Mouse (Mus musculus) midbrain, embryonic 11.5 days (tissue): ENCODE data around the gene B4galt7. TPM values are rescaled to one million over a fixed set of nuclear protein-coding genes. Genes with fewer than 3 reads are reported as not detected.
A peak's percentile ranks its signal among the peaks of the same experiment; 100 is the strongest.
"Not testable (repeated sequence)": the region's sequence is repeated elsewhere in the genome, so short reads cannot be mapped to it uniquely, and the experiment has no call there.

Experiments used
- ATAC-seq: fragments of 200-750 bp; cut with Nextera tagmentation; 2 replicates; pipeline ENCODE4 v1.8.0; 2017; ENCODE audit warnings: moderate TSS enrichment, moderate library complexity; ENCODE audit not compliant: low FRiP score
- DNase-seq: peaks from one replicate; pipeline ENCODE4 v3.0.0; 2015; ENCODE audit warnings: low spot score; ENCODE audit errors: missing footprints
- H3K27ac ChIP-seq: fragments of 300-500 bp; sonication (generic); 2 replicates; pipeline ENCODE4 v1.5.1; 2014; ENCODE audit warnings: low read depth, low read length
- H3K27me3 ChIP-seq: fragments of 300-500 bp; sonication (generic); 2 replicates; pipeline ENCODE4 v1.6.1; 2014; ENCODE audit warnings: mild to moderate bottlenecking, low read length, moderate library complexity, mixed read lengths; ENCODE audit not compliant: control insufficient read depth, insufficient read depth
- H3K36me3 ChIP-seq: fragments of 300-500 bp; sonication (generic); 2 replicates; pipeline ENCODE4 v1.6.1; 2014; ENCODE audit warnings: mild to moderate bottlenecking, low read length, moderate library complexity, mixed read lengths; ENCODE audit not compliant: control insufficient read depth, insufficient read depth
- H3K4me1 ChIP-seq: fragments of 300-500 bp; sonication (generic); 2 replicates; pipeline ENCODE4 v1.6.1; 2014; ENCODE audit warnings: low read length; ENCODE audit not compliant: control insufficient read depth, insufficient read depth
- H3K4me2 ChIP-seq: fragments of 300-500 bp; sonication (generic); 2 replicates; pipeline ENCODE4 v1.6.1; 2014; ENCODE audit warnings: mild to moderate bottlenecking, moderate library complexity
- H3K4me3 ChIP-seq: fragments of 300-500 bp; sonication (generic); 2 replicates; pipeline ENCODE4 v1.5.1; 2014; ENCODE audit warnings: low read depth, low read length
- H3K9ac ChIP-seq: fragments of 300-500 bp; sonication (generic); 2 replicates; pipeline ENCODE4 v1.6.1; 2014; ENCODE audit warnings: low read length
- H3K9me3 ChIP-seq: fragments of 300-500 bp; sonication (generic); 2 replicates; pipeline ENCODE4 v1.6.1; 2016; ENCODE audit warnings: low read length; ENCODE audit not compliant: control insufficient read depth
- WGBS: fragments of 180-500 bp; shearing (Covaris S2); extraction: QIAGEN DNeasy Blood & Tissue Kit; methylation state at CpG from one replicate; pipeline ENCODE4 v1.1.7; 2014; 5-methylcytosine and 5-hydroxymethylcytosine counted together
- polyA plus RNA-seq: library from polyadenylated mRNA; unstranded; fragments of >200 nt; fragmentation: Nextera tagmentation; extraction: Ambion mirVana; gene quantifications from 2 replicates; pipeline ENCODE4 v1.2.1, GENCODE M21; 2014

Gene B4galt7
- polyA plus RNA-seq, 1 experiment from 2014 or later, result 16.0 TPM

GRCm38 (mm10) chr13:55570286-55570973, 29.3 kb upstream of the B4galt7 start:
- H3K4me1 ChIP-seq, result peaks cover 11% of the 10 kb centered on the region
- H3K27ac ChIP-seq, result peak overlapping the region; percentile 57
- WGBS, result 0% methylated on average over 47 of the region's 47 CpGs
- H3K4me2 ChIP-seq, result peak overlapping the region; percentile 97
- ATAC-seq, result peak; percentile 81
- peak; percentile 96 for DNase-seq
- no peaks in the 10 kb centered on the region for H3K9me3 ChIP-seq
- no peaks in the 10 kb centered on the region for H3K27me3 ChIP-seq
- peak overlapping the region; percentile 96 for H3K9ac ChIP-seq
- H3K36me3 ChIP-seq, result no peaks in the 10 kb centered on the region
- H3K4me3 ChIP-seq, result peak overlapping the region; percentile 95

GRCm38 (mm10) chr13:55571027-55571751, 28.5 kb upstream of the B4galt7 start, which contains the start of gene Fam193b:
Gene Fam193b, minus strand, starts transcription at chr13:55571120.
- Histone ChIP-seq H3K4me1 (peaks cover 11% of the 10 kb centered on the region), H3K36me3 (no peaks in the 10 kb centered on the region), H3K4me2 (peak within 1 kb of the TSS; percentile 97), H3K27me3 (no peaks in the 10 kb centered on the region), H3K9me3 (no peaks in the 10 kb centered on the region), H3K4me3 (peak within 1 kb of the TSS; percentile 95), H3K27ac (peak within 1 kb of the TSS; percentile 57), H3K9ac (peak within 1 kb of the TSS; percentile 96)
- DNase-seq, result peak; percentile 99
- WGBS, result 3% methylated on average over 27 of the region's 47 CpGs
- ATAC-seq, result peak; percentile 94

GRCm38 (mm10) chr13:55571977-55572376, 27.7 kb upstream of the B4galt7 start:
- no peak overlapping the region for H3K9ac ChIP-seq
- H3K4me2 ChIP-seq, result no peak overlapping the region; the same call in 1 of the 2 replicates
- no peak overlapping the region for H3K27ac ChIP-seq
- H3K9me3 ChIP-seq, result no peaks in the 10 kb centered on the region
- no peaks in the 10 kb centered on the region for H3K36me3 ChIP-seq
- DNase-seq (peak; percentile 70), ATAC-seq (no peak)
- 88% methylated on average over 2 of the region's 2 CpGs for WGBS
- H3K27me3 ChIP-seq, result no peaks in the 10 kb centered on the region
- peaks cover 11% of the 10 kb centered on the region for H3K4me1 ChIP-seq
- no peak overlapping the region for H3K4me3 ChIP-seq

- H3K36me3 ChIP-seq, result no peaks in the 10 kb centered on the region
- 94% methylated on average over 2 of the region's 2 CpGs for WGBS
Measured at GRCm38 (mm10) chr13:55573432-55573831, 26.3 kb upstream of the B4galt7 start, which contains the start of gene Tmed9. Gene Tmed9, plus strand, starts transcription at chr13:55573732.

GRCm38 (mm10) chr13:55574321-55574720, 25.4 kb upstream of the B4galt7 start:
- H3K36me3 ChIP-seq, result no peaks in the 10 kb centered on the region
- WGBS, result 78% methylated on average over 5 of the region's 5 CpGs
- H3K9me3 ChIP-seq, result no peaks in the 10 kb centered on the region
- H3K4me1 ChIP-seq, result peaks cover 6% of the 10 kb centered on the region
- H3K9ac ChIP-seq, result no peak overlapping the region
- H3K4me2 ChIP-seq, result no peak overlapping the region
- H3K27me3 ChIP-seq, result no peaks in the 10 kb centered on the region
- no peak overlapping the region for H3K27ac ChIP-seq
- ATAC-seq, result no peak
- DNase-seq, result peak; percentile 73
- no peak overlapping the region for H3K4me3 ChIP-seq

More at GRCm38 (mm10) chr13:55573432-55573831, 26.3 kb upstream of the B4galt7 start, which contains the start of gene Tmed9:
- Histone ChIP-seq H3K4me1 (peaks cover 11% of the 10 kb centered on the region), H3K9ac (no peak within 1 kb of the TSS), H3K27me3 (no peaks in the 10 kb centered on the region), H3K4me2 (no peak within 1 kb of the TSS), H3K4me3 (no peak within 1 kb of the TSS), H3K9me3 (no peaks in the 10 kb centered on the region), H3K27ac (no peak within 1 kb of the TSS)
- no peak for ATAC-seq
- DNase-seq, result peak; percentile 33

GRCm38 (mm10) chr13:55575932-55576331, 23.8 kb upstream of the B4galt7 start:
- Histone ChIP-seq H3K4me3 (no peak overlapping the region), H3K4me2 (no peak overlapping the region), H3K9ac (no peak overlapping the region), H3K36me3 (no peaks in the 10 kb centered on the region), H3K9me3 (no peaks in the 10 kb centered on the region), H3K4me1 (0 out of 2 replicates have a peak, but pooled peaks cover 2% of the 10 kb centered on the region), H3K27me3 (no peaks in the 10 kb centered on the region), H3K27ac (no peak overlapping the region)
- peak; percentile 37 for DNase-seq
- WGBS, result 64% methylated on average over 5 of the region's 5 CpGs
- ATAC-seq, result no peak

GRCm38 (mm10) chr13:55576872-55577271, 22.8 kb upstream of the B4galt7 start:
- WGBS, result 88% methylated on average over 7 of the region's 7 CpGs
- H3K27ac ChIP-seq, H3K9ac ChIP-seq, H3K4me1 ChIP-seq, ATAC-seq, H3K9me3 ChIP-seq, H3K36me3 ChIP-seq, H3K4me3 ChIP-seq, H3K27me3 ChIP-seq, H3K4me2 ChIP-seq: not testable (repeated sequence)
- DNase-seq, result peak; percentile 21

GRCm38 (mm10) chr13:55578086-55578485, 21.6 kb upstream of the B4galt7 start:
- Histone ChIP-seq H3K9me3 (no peaks in the 10 kb centered on the region), H3K4me2 (no peak overlapping the region), H3K27ac (no peak overlapping the region), H3K36me3 (no peaks in the 10 kb centered on the region), H3K9ac (no peak overlapping the region), H3K27me3 (no peaks in the 10 kb centered on the region), H3K4me1 (no peaks in the 10 kb centered on the region), H3K4me3 (no peak overlapping the region)
- DNase-seq (peak; percentile 73), ATAC-seq (no peak)
- 82% methylated on average over 4 of the region's 4 CpGs for WGBS

- H3K27ac ChIP-seq, result no peak overlapping the region
- DNase-seq, result no peak
- 0 out of 2 replicates have a peak, but pooled peaks have one; percentile 17 for ATAC-seq
- H3K4me2 ChIP-seq, result no peak overlapping the region; the same call in 1 of the 2 replicates
- H3K36me3 ChIP-seq, result peaks cover 13% of the 10 kb centered on the region
- no peak overlapping the region for H3K9ac ChIP-seq
- peaks cover 10% of the 10 kb centered on the region for H3K4me1 ChIP-seq
- no peaks in the 10 kb centered on the region for H3K9me3 ChIP-seq
- 75% methylated on average over 4 of the region's 4 CpGs for WGBS
- no peaks in the 10 kb centered on the region for H3K27me3 ChIP-seq
- no peak overlapping the region for H3K4me3 ChIP-seq
Measured at GRCm38 (mm10) chr13:55591961-55592490, 7.7 kb upstream of the B4galt7 start.
